ENCODE assay signal across 15 mouse cellular contexts in genomic region chr3:142386505-142386904, GRCm38 (mm10).
"Had no signal": no experiment of that assay in that cellular context is flagged by ENCODE, and none has a peak within 500 bp of the region (broad histone marks: within the 10 kb centered on the region; RNA-seq: fewer than 3 reads in every experiment).

No protein-coding gene starts in this region.

- ATAC-seq: lung, postnatal 0 days; midbrain, embryonic 13.5 days; midbrain, embryonic 15.5 days had no signal

- H3K4me2 ChIP-seq: lung, embryonic 15.5 days; midbrain, embryonic 11.5 days; midbrain, embryonic 13.5 days; midbrain, embryonic 15.5 days; neural tube, embryonic 12.5 days had no signal

- H3K9ac ChIP-seq: lung, embryonic 15.5 days; midbrain, embryonic 13.5 days; midbrain, embryonic 15.5 days; neural tube, embryonic 12.5 days had no signal

- H3K27me3 ChIP-seq: lung, embryonic 15.5 days; megakaryocyte, embryonic 14.5 days; midbrain, embryonic 13.5 days; midbrain, embryonic 15.5 days; neural tube, embryonic 12.5 days had no signal

- H3K4me3 ChIP-seq: lung, embryonic 15.5 days; megakaryocyte, embryonic 14.5 days; midbrain, embryonic 13.5 days; midbrain, embryonic 15.5 days; neural tube, embryonic 12.5 days had no signal

- H3K9me3 ChIP-seq: lung, embryonic 15.5 days; megakaryocyte, embryonic 14.5 days; midbrain, embryonic 13.5 days; midbrain, embryonic 15.5 days; neural tube, embryonic 12.5 days had no signal

- H3K27ac ChIP-seq: lung, embryonic 15.5 days; macrophage; midbrain, embryonic 13.5 days; midbrain, embryonic 15.5 days; neural tube, embryonic 12.5 days had no signal

- H3K36me3 ChIP-seq: lung, embryonic 15.5 days; midbrain, embryonic 13.5 days; midbrain, embryonic 15.5 days; neural tube, embryonic 12.5 days had no signal

- H3K4me1 ChIP-seq: lung, embryonic 15.5 days; midbrain, embryonic 13.5 days; midbrain, embryonic 15.5 days; neural tube, embryonic 12.5 days had no signal

- DNase-seq: lung, adult 2 months; lung, postnatal 36 days; right cerebral cortex, postnatal 14 days; spleen, adult 18-20 months; thymus, adult 18-20 months; thymus, postnatal 14 days; thymus, postnatal 36 days had no signal
